Mouse (Mus musculus): Measurements from ENCODE around the gene Mfsd2b.

The Mfsd2b gene

DNA sequence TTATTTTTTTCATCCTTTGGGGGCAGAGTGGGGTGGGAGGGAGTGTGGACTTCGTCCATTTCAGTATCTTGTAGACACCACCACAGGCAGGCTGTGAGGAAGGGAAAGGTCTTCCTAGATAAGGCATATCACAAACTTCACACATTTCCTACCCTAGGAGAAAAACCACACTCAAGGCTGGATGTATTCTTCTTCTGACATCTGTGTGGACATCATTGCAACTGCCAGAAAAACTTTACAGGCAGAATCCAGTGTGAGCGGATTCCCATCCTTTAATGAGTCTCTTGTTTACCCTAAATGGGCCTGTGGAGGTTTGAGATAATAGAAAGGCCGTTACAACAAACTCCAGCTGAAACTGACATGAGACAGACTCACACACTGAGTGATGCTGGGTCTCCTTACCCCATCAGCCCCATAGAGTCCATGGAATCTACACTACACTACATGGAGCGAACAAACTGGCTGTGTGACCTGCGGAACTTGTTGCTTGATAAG is 1.1 kb downstream of the Mfsd2b start:
- DNase-seq, result no peak

DNA sequence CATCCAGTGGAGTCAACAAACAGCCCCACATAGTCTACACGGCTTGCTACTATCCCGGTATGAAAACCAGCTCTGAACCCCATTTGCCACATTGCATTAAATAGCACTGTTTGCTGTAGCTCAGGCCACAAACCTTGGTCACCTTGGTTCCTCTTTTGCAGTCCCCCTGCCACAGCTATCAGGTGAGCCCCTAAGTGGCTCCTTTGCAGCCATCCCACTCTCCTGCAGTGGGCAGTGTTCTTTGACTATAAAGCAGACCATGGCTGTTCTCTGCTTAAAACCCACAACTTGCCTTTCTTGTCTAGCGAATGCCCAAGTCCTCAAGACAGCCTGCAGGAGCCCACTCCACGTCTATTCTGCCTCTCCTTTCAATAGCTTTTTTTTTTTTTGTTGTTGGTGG is 1.9 kb downstream of the Mfsd2b start:
- DNase-seq, result no peak

DNA sequence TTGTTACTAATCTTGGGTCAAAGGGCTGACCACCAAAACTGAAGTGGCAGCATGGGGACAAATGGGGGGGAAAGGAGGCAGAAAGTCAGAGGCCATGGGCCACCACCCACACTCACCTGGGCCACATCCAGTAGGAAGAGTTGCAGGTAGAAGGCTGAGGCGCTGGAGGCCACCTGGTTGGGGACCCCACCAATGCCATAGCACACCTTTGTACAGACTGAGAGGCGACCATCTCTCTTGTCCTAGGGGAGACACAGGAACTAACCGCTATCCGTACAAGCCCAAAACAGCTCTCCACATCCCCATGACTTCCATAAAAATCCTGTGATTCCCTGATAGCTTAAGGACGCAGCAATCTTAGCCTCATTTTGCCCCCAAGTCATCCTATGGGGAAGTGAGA is 2.9 kb downstream of the Mfsd2b start:
- no peak for DNase-seq

DNA sequence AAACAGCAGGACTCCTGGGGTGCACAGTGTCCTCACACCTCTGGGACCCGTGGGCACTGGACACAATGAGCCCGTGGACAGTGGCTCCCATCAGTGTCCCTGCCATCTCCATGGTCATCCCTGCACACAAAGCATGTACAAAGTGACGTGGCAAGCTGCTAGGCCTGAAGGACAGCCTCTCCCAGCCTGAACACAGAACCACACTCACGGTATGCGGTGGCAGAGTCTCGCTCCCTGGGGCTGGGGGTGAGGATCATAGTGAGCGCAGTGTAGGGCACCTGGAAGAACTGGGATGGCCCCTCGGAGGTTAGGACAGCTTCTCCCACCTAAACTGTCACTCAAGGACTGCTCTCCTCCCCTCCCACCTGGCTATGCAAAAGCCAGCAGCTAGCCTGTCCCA is 5.2 kb downstream of the Mfsd2b start:
- no peak for DNase-seq

DNA sequence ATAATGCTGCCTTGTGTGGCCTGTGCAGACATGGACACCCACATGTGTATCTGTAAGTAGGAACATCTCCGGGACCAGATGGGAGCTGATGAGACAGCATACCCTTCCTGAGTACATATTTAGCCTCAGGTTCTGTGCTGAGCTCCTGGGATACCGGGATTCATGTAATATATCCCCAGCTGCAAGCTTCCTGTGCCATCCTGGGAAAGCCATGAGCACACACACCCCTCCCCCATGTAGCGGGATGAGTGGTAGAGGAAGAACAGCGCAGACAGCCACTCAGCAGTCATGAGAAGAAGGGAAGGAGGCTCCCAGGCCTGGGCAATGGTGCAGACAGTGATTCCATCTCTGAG is 9.8 kb downstream of the Mfsd2b start:
- no peak for DNase-seq

DNA sequence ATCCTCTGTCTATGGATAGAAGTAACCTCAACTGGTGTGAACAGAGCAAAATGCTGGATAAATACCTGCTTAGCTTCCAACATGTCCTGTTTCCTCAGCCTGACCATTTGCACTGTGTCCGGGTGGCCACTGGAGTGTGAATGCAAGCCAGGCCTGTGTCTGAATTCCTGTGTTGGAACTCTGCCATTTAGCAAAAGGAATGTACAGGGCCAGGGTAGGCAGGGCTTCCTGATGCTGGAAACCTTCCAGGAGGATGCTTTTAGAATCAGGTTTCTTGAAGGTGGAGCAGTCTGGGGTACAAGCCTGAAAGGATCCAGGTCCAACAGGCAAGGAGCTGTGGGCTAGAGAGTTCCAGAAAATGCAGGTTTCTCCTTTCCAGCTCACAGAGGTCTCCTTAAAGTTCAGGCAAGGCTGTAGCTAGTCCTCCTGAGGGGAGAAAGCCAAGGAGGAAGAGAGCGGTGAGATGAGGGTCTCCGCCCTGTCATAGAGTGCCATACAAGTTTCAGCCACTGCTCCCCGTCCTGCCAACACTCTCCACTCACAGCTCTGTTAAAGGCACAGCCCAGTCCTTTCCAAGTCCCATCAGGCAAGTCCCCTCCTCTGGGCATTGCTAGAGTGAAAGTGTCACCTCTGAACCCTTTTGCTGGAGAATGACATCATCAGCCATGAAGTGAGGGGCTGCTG is 10.4 kb downstream of the Mfsd2b start:
- peak; percentile 61 for DNase-seq

DNA sequence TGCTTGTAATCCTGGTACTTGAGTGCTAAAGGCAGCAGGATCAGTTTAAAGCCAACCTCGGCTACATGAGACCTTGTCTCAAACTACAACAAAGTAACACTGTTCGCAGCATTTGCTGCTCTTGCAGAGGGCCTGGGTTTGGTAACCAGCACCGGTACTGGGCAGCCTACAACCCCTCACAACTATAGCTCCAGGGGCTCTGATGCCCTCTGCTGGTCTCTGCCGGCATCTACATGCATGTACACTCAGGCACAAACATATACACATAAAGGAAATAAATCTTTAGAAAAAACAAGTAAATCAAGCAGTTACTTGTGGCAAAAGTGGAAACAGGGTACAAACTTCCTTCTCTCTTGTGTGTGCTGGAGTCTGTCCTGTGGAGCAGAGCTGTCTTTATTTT is 11.5 kb downstream of the Mfsd2b start:
- DNase-seq, result no peak

DNA sequence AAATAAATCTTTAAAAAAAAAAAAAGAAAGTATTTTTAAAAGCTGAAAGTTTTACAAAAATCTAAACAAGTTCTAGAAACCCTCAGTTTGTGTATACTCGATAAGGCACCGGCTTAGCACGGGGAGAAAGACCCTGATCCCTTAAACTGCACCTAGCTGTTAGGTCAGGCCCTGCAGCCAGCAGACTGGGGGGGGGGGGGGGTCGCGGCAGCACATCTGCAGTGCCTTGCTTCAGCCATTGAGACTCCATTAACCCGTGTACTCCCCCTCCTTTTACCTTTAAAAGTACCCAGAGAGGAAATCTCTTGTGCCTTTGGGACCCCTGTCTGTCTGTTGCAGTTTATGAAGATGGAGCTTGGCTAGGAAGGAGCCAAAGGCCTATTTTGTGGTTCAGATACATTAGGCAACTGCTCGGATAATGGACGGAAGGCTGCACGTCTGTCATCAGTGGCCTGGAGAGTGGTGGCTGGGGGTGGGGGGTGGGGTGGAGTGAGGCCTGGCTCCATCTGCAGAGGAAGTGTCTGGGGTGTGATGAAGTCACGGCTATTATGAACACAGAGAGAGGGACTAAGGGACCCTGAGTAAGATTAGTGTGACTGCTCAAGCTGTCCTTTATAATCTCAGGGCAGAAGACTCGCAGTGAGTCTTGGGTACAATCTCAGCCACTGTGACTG is 14.8 kb downstream of the Mfsd2b start:
- no peak for DNase-seq

DNA sequence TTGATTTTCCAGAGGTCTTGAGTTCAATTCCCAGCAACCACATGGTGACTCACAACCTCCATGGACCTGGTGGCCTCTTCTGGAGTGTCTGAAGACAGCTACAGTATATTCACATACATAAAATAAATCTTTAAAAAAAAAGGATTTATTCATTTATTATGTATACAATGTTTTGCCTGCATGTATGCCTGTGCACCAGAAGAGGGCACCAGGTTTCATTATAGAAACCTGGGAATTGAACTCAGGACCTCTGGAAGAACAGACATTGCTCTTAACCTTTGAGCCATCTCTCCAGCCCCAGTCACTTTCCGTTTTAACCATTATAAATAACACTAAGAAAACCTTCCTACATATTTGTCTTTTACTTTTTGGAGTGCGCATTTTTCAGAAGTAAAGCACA is 17.3 kb downstream of the Mfsd2b start:
- no peak for DNase-seq

DNA sequence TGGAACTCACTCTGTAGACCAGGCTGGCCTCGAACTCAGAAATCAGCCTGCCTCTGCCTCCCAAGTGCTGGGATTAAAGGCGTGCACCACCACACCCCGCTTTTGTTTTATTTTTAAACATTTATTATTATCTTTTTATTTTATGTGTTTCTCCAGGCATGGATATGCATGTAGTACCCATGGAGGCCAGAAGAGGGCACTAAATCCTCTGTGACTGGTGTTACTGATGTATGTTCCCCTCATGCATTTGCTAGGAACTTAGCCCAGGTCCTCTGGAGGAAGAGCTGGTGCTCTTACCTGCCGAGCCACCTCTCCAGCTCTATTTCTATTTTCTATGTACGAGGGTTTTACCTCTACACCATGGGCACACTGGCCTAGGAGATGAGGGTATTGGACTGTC is 18.0 kb downstream of the Mfsd2b start:
- DNase-seq, result no peak

DNA sequence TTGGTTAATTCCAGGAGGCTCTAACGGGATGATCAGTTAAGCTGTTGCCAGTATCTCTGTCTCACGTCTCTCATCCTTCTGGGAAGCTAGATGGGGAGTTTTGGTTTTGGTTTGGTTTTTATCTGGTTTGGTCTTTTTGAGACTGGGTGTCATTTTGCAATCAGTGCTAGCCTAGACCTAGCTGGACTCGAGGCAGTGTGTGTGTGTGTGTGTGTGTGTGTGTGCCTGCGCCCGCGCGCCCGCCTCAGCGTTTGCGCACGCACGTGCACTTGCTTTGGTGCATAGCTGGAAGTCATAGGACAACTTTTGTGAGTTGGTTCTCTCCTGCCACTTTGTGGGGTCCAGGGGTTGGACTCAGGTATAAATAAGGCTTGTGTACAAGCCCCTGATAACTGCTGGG is 30.4 kb downstream of the Mfsd2b start:
- no peak for DNase-seq

DNA sequence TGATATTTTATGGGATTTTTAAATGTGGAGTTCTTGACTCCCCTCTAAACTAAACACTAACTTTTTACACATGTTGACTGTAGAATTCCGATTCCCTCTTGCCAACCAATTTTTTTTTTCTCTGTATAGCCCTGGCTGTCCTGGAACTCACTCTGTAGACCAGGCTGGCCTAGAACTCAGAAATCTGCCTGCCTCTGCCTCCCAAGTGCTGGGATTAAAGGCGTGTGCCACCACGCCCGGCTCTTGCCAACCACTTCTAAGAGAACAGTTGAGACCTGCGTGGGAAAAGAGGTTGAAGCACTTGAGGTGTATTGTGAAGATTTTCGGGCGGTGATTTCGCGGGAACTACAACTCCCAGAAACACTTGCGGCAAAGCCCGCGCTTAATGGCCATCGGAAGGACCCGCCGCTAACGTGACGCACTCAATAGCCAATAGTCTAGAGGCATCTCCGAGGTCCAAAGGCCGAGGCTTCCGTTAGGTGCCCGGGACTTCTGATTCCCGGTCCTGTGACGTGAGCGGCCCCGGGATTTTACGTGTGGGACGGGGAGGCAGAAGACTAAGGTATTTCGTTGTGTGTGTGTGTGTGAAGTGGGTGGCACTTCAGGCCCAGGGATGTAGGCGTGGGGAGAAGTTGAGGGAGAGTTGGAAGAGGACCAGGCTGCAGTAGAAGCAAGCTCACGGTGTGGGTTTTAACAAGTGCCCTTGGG is 31.1 kb downstream of the Mfsd2b start, which contains the start of gene Wdcp:
TSS of gene Wdcp (plus strand) at position 414 of the 708 bp plus-strand sequence.
- DNase-seq, result peak; percentile 93

DNA sequence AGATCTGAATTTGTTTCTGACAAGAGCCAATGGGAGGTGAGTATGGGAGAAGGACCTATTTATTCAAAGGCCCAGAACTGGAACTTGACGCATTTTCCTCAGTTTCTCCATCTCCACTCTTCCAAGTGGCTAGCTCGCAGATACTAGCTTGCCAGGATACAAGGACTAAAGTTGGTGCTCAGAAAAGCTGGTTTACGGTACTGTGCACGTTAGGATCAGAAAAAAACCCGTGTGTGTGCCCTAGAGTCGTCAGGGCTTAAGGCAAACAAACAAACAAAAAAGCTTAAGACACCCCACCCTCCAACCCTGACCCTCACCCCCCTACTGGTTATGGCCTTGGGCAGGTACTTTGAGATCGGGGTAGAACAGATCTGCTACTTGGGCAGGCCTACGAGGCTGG is 31.7 kb downstream of the Mfsd2b start:
- peak; percentile 54 for DNase-seq

DNA sequence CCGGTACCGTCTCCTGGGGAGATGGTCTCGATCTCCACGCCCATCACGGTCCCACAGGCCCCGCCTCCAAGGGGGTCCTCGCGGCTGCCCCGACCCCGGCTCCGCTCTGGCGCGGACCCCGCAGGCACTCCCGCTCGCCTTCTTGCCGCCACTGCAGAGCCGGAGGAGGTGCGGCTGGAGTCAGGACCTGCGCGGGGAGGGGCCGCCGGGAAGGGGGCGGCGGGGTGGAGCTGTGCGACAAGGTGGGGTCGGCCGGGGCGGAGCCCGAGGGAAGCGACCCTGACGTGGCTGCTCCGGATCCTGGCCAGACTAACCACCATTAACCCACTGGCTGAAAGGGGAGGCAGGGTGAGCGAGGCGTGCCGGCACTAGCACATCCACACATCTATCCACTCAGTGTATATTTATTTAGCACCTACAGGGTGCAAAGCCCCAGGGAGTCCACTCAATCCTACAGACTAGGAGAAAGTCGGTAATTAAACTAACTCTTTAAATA is 32.7 kb downstream of the Mfsd2b start, which contains the start of gene Fkbp1b:
TSS of gene Fkbp1b (minus strand) at position 200 of the 496 bp plus-strand sequence.
- DNase-seq, result peak; percentile 65

DNA sequence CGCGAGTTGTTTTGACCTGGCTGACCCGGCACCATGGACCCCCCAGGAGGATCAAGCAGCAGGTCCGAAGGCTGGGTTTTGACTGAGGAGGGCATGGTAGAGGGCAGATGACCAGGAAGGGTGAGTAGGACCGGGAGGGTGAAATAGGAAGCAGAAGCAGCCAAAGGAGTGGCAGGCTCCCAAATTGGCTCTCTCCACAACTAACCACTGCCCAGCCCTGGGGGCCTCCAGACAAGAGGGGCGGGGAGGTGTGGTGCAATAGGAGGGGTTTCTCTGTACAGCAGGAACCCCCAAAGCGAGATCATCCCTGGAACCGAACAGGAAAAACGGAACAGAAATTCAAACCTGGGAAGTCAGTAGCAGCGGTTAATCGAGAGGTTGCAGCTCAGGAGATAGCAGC is 33.4 kb downstream of the Mfsd2b start:
- peak; percentile 47 for DNase-seq

DNA sequence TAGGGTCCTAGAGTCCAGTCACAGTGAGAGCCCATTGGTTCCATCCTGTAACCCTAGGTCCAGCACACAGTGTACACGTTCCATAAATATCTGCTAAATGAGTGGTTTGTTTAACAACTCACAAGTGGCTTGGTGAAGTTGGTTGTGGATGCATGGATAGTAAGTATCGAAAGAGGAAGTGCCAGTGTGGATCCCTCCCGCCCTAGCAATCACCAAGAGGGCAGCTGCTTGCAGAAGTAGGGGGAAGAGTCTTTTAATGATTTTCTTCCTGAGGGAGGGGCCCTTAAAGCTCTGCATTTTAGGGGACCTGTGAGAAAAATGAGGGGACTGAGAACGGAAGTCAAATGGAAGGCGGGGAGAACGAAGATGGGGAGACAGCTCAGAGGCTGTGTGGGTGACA is 34.1 kb downstream of the Mfsd2b start:
- DNase-seq, result no peak

DNA sequence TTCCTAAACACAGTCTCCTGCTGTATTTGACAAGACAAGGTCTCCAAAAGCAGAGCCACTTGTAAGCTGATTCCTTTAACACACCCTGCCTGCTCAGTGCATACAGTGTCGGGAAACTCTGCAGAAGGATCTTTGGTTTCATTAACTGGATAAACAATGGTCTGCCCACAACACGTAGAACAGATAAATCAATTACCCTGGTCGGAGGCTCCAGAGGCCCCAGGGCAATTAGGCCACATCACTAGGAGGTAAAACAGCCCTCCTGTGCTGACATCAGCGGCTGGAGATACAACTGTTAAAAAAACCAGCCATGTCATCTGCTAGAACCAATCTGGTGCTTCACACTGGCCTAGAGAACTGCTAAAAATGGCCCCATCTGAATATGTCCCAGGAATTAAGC is 37.2 kb downstream of the Mfsd2b start:
- no peak for DNase-seq

DNA sequence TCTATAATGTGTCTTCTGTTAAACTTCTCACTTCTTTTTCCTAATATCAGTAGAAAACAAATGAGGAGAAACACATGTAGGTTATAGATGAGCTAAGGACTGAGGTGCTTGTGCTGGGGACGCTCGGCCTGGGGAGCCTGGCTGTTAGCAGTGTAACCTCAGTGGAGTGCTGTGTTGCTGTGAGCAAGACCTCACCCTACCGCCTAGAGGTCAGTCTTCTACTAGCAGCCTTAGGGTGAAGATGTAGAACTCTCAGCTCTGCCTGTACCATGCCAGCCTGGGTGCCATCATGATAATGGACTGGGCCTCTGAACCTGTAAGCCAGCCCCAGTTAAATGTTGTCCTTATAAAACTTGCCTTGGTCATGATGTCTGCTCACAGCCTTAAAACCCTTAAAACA is 46.9 kb downstream of the Mfsd2b start:
- no peak for DNase-seq

DNA sequence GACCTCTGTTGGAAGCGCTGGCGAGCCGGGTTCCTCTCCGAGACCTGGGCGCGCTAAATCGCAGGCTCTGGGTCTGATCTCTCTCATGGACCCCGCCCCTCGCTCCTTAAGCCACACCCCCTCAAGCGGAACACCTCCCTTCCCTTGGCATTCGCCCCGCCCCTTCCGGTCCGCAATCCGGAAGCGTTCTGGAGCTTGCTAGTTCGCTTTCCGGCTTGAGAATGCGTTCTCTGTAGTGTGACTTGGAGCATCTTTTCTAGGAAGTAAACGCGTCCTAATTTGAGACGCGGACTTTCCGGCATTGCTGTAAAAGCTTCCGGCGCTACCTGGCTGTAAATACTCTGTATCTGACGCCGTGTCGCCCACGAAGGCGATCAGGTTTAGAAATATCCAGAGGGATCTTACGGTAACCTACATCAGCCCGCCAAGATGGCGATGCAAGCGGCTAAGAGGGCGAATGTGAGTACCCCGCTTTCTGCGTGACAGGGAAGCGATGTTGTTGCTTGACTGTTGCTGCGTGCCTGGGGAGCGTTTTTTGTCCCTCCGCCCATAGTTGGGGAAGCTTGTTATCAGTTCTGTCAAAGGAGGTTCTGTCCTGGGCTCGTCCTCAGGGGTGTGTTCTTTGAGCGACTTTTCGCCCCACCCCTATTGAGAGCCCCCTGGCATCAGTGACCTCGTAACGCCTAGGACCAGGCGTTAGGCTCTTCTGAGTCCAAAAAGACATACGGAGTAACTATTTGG is 56.6 kb downstream of the Mfsd2b start, which contains the start of gene Sf3b6:
TSS of gene Sf3b6 (plus strand) at position 184 of the 741 bp plus-strand sequence.
- peak; percentile 99 for DNase-seq

DNA sequence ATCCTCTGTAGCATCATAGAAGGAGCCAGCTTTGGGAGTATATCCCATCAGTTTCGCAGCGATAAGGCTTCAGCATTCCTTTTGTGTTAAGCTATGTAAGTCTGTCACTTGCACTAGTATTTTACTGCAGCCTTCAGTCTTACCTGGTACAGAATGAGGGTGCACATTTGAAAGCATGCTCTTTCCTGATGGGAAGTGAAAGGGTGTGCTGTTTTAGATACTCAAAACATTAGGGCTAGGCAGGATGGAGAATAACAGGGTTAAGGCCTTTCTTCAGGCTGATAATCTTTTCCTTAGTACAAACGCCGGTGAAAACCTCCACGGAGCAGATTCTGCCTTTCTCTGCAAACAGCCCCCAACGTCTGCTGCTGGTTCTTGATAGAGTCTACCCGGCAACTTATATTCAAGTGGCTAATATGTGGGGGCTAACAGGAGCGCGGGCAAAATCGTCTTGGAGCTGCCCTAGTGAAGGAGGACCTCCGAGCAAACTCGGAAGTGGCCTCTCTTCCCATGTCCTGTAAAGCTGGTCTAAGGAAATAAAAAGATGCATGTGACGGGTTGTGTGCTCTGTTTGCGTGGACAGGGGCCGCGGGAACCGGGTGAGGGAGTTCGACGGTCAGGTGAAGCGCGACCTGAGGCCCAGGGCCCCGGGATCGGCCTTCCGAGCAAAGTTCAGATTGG is 57.3 kb downstream of the Mfsd2b start:
- DNase-seq, result no peak

DNA sequence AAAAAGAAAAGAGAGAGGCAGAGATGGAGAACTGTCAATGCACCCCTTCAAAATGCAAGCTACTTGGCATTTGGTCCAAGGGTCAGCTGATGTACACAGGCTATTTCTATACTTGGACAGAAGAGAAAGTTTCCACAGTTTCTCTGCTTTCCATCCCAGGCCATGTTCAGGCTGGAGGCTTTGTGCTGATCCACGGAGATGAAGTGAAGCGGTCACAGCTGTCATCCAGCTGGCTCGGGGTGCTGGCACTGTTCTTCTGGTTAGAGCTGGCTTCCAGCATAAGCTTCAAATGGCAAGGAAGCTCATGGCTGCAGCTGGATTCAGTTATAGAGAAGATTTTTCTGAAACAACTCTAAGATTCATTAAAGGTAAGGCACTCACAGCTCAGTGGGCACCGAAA is 60.5 kb downstream of the Mfsd2b start:
- no peak for DNase-seq
